Mouse (Mus musculus): Measurements from ENCODE around the gene Stat5b.

Stat5b gene

DNA sequence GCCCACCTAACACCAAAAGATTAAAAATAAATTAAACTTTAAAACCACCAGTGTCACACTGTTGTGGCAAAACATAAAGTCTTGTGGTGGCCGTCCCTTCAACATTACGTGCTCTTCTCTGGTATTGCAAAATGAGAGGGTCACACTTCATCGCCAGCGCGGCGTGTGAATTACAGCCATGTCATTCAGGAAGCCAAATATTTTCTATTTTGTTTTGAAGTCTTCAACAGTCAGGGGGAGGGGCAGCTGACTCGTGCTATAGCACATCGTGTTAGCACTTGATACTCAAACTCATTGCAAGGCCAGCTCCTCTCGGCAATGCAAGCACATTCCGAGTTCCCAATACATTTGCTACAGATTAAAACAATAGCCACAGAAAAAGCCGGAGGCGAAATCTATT, 9.7 kb downstream of the Stat5b start:
- no peak for DNase-seq (ENCODE audit: low read depth)

DNA sequence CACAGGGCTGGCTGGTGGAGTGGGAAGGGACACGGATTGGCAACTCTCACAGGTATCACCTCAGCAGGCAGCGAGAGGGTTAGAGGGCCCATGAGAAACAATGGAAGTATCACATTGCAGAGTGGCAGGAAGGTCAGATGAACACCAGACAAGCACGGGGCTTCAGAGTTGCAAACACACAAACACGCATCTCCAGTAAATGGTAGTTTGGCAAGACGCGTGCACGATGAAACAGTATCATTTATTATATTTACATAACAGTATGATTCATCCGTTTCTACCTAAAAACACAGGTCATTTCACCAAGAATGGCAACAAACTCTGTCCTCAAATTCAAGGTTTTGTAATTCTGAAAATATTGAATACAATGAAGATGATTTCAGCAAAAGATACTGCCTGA, 11.0 kb downstream of the Stat5b start:
- no peak for DNase-seq (ENCODE audit: low read depth)

DNA sequence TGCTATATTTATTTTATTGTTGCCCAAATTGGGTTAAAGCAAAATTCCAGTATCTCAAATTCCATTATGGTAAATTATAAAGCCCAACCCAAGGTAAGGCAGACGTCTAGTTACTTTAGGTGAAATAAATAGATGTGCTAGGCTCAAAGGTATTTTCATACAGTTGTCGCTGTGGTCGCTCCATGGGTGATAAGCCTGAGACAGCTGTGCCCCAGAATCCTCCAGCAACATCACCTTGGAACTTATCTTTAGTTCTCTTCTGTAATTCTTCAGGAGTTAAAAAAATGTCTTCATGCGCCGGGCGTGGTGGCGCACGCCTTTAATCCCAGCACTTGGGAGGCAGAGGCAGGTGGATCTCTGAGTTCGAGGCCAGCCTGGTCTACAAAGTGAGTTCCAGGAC, 11.6 kb downstream of the Stat5b start:
- no peak for DNase-seq (ENCODE audit: low read depth)

DNA sequence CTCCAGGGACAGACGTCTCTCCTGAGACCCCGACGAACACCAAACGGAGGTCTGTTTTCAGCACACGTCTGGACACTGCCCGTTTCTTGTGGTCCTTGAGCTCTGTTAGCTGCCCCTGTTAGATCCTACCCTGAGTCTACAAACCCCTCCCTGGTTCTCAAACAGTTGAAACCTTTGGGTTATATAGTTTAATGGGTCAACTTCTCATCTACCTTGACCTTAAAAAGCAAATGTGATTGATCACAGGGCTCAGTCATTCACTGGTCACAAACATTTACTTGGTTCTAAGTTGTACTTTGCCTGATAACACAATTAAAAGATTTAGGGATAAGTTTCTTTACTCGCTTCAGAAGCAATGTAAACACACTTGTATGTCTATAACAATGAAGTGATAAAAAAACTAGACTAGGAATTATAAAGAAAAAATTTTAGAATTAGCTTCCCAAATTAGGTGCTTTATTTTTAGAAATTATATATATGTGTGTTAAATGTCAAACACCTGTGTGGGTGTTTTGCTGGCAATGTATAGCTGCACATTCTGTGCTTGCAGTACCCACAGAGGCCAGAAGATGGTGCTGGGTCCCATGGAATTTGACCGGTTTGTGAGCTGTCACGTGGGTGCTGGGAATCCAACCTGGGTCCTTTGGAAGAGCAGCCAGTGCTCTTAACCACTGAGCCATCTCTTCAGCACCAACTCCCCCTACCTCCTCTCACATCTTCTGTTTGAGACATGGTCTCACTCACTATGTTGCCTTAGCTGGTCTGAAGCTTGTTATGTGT, 13.4 kb downstream of the Stat5b start:
- no peak for DNase-seq (ENCODE audit: low read depth)

DNA sequence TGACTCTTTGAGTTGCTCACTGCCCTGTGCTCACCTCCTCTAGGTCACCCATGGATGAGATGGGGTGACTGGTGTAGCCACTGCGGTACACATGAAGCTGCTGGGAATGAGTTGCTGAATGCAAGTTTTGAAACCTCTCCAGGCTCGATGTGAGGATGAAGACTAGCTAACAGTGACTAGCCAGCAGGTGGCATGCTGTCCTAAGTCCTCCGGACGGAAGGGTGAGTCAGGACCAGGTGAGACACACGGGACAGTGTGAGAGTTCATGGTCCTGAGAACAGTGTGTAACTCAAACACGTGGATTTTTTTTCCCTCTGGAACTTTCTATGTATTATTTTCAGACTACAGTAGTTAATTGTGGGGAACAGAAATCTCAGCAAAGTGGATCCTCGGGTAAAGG, 17.1 kb downstream of the Stat5b start:
- no peak for DNase-seq (ENCODE audit: low read depth)

DNA sequence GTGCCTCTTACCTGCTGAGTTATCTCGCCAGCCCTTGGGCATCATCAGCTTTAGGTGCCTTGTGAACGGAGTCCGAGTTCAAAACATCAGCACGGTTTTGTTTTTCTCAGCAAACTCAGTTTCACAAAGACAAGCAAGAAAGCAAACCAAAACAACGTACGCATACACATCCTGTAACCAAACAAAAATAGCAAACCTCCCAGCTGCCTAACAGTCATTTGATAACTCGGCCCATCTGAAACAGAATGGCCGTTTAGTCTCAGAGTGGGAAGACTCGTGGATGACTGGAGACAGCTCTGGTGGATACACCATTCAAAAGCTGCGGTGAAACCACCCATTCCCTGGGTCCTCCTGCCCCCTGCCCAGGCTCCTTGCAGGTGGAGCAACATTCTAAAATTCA, 19.1 kb downstream of the Stat5b start:
- DNase-seq (ENCODE audit: low read depth) = no peak

DNA sequence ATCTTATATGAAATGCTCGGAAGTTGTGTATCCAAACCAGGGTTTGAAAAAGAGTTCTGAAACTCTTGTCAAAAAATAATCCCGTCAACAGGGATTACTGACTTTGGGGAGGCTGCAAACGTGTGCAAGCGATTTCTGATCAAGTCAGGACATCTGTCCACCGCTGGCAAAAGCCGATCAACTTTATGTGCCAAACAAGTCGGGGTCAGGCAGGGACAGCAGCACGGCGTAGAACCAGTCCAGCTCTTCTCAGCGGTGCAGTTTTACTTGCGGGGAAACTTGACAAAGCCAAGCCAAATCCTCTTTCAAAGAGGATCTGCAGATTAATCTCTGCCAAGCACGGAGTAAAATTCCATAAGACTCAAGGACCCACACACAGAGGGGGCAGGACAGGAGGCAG, 20.8 kb downstream of the Stat5b start:
- DNase-seq (ENCODE audit: low read depth) = no peak

DNA sequence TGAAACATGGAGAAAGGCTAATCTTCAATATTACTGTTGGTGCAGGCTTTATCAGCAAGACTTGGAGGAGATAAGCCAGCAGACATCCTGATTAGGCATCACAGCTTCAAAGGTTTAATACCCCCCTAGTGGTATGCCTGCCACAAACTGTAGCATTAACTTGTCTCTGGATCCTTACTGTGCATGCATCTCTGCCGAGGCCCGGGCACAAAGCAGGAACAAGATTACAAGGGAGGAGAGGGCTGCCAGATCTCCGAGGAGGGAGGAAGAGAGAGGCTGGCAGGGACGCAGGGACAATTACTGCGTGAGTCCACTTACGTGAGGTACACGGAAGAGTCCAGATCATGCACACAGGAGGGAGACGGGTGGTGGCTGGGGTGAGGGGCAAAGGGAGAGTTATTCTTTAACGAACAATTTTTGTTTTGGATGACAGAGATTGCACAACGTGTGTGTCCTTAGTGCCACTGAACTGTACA, 21.8 kb downstream of the Stat5b start:
- no peak for DNase-seq (ENCODE audit: low read depth)

DNA sequence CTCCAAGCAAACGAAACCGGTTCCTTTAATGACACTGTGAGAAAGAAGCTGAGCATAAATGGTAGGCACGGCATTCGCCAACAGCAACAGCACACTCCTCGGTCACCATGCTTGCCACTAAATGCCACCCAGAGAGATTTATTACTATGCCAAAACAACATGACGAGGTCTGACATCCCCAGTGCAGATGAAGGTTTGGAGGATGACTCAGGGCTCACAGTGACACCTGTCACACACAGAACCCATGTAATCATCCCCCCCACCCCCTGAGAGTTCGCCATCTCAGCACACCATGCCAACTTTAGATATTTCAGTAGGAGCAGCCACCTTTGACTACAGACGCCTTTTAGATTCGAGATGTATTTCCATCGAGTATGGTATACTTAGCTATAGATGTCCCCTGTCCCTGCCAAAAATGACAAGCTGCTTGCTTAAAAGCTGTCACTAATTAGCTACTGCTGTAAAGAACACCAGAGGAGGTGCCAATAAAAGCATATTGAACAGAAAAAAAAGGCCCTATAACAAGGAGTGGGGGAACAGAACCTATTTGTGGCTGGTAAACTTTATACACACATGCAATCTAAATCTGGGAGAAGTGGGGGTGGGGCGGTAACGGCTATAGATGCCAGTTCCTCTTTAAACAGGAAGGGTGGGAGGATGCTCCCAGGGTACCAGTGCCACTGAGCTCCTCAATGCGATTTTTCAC, 24.2 kb downstream of the Stat5b start:
- no peak for DNase-seq (ENCODE audit: low read depth)

DNA sequence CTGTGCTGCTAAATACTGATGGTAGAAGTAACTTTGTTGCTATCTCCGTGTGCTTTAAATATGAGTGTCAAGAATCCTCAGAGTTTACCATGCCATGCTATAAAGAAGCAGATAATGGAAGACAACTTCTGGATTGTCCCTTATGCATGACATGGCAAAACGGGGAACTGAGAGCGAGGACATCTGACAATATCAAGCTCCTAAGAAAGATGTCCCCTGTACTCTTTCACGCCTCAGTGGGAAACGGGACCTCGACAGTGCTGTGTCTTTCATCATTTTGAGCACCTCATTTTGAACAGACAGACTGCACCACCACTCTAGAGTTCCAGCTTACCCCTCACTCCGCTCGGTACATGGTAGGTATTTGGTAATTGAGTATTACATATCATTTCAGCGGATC, 25.1 kb downstream of the Stat5b start:
- no peak for DNase-seq (ENCODE audit: low read depth)

DNA sequence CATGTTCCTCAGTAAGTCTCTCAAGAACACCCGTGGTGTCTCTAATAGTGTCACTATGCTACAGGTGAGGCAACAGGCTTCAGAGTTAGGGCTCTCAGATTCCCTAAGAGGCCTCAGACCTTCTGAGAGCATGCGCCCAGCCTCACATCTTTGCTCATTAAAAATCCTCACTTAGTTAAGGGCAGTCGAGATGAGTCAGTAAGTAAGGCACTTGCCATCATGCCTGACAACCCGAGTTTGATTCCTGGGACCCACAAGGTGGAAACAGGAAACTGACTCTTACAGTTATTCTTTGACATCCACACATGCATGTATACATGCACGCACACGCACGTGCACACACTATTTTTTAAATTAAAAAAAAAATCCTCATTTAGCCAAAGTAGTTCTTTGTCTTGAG, 26.0 kb downstream of the Stat5b start:
- DNase-seq (ENCODE audit: low read depth) = no peak

DNA sequence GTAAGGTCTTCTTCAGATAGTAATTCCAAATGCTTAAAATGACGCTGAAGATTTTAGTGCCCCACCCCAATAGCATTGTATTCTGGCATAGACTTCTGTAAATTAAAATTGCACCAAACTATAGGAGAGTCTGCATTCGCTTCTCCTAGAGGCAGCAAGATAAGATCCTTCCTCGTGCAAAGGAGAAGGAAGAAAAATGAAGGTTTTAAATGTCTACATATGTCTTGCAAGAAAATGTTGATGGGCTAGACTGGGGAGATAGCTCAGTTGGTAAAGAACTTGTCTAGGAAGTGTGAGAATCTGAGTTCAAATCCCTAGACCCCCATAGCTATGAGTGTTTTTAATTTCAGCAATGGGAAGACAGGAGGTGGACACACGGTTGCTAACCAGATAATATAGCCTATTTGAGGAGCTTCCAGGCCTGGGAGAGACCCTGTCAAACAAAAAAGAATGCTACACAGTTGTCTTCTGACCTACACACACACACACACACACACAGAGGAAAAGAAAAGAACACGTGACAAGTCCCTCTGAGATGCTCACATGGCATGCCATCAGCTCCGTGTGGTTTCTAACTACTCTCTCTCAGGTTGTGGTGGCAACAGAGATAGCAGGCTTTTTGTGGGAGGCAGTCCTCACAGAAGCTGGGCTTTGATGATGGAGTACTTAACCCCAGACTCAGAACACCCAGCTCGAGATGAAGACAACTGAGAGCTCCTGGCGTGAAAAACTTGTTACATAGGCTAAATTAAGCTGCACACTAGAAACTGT, 26.8 kb downstream of the Stat5b start:
- DNase-seq (ENCODE audit: low read depth) = no peak

DNA sequence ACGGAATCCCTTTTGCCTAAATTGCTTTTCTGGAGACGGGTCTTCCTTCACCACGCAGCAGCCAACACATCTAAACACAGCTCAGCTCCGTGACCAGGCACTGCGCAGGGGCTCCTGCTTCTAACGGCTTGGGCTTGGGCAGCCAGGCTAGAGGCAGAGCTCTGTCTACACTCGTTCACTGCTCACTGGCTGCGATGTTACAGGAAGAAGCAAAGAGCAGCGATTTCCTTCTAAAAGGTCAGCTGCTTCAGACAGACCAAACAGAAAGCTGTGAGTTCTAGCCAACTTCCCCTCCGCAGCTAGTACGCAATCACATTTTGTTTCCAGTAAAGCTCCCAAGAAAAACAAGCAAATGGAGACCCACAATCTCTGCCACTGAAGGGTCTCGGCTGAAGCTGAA, 28.2 kb downstream of the Stat5b start:
- DNase-seq (ENCODE audit: low read depth) = no peak

DNA sequence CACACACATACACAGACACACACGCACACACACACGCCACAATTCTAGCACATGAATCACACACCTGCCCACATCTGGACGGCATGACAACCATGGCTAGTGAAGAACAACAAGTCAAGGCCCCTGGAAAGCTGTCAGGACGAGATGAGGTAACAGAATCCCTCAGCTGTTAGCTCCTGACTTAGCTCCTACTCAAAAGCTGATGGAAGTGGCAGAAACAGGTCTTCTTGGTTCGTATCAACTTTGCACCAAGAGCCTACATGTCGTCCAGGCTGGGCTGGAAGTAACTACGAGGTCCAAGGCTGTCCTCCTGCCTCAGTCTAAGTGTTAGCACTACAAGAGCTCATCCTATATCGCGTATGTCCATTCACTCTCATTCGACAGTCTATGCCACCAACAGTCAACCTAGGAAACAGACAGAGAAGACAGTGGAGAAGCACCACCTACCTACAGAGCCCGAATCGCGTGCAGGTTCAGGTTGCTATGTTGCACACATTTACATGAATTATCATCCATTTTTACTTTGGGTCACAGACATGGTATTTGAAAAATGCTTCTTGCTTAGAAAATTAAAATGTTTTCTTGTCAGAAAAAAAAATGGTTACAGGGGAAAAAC, 28.8 kb downstream of the Stat5b start:
- DNase-seq (ENCODE audit: low read depth) = no peak

DNA sequence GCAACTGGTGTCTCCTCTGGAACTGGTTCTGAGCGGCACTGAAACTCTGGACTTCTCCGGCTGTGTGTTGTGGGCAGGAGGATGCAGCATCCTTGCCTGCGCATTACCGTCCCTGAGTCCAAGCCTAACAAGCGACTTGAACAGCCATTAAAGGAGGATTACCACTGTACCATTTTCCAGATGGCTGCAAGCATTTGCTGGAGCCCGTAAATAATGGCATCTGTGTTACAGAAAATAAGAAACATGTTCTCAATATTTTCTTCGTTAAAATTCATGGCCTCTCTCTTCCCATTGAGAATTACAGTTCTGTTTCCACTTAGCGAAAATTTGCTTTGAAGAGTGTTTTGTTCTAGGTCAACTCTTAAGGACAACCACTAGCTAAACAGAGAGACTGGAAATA, 30.5 kb downstream of the Stat5b start:
- no peak for DNase-seq (ENCODE audit: low read depth)

DNA sequence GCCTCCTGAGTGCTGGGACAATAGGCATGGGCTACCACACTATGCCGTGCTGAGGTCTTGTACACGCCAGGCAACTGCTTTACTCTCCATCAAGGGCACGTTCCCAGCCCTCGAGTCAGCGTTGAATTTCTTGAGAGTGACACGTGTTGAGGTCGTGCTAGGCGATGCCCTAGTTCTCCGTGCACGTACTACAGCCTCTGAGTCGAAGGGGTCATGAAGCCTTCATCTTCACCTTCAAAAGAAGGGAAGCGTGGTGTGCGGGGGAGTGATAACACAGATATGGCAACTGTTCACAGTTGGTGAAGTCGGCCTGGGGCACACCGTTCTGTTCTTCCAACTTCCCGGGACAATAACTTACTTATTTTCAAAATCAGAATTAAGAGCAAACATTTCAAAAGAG, 30.9 kb downstream of the Stat5b start:
- DNase-seq (ENCODE audit: low read depth) = no peak

DNA sequence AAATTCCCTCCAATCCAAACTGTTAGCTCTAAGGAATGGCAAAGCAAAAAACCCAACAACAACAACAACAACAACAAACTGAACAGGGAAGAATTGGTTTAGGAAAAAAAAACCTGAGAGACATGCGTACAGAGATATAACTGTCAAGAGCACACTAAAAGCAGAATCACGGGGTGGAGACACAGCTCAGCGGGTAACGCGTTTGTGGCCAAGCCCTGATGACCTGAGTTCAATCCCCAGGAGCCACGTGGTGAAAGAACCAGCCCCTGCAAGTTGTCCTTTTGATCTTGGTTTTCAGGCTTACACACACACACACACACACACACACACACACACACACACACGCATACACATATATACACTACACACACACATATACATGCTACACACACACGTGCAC, 31.5 kb downstream of the Stat5b start:
- DNase-seq (ENCODE audit: low read depth) = no peak

DNA sequence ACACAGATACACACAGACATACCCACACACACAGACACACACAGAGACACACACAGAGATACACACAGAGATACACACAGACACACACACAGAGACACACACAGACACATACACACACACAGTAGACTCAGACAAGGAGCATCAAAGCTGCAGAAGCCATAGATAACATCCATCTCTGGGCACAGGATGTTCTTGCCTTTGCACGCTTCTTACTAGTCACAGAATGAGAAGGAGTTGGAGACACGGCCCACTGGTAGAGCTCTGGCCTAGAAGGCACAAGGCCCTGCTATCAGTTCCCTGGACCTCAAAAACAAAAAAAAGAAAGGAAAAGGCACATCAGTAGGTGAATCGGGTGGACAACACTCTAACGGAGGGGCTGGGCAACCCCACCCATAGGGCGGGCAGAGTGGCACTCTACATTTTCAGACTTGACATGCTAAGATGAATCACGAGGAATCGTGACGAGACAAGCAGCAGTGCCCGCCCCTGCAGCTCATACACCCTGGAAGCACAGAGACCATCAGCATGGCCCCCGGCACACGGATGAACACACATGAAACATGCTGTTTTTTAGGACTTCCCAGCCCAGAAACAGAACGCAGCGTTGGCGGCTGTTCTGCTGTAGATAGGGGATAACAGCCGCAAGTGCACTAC, 32.0 kb downstream of the Stat5b start:
- no peak for DNase-seq (ENCODE audit: low read depth)

DNA sequence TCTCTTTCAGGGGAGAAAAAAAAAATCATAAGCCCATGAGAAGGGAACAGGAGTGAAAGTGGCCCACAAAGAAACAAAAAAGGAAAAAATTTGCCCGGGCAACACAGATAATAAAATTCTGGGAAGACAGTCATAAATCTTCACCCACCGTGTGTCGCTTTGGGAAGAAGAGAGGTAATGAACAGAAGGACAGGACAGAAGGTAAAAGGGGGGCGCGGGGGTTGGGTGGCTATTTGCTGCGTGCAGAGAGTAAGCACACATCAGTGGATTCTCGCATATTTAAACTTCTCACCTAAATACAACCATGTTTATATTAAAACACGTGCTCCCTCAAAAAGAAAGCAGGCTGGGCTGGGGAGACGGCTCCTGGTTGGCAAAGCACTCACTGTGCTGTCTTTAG, 33.2 kb downstream of the Stat5b start:
- no peak for DNase-seq (ENCODE audit: low read depth)

DNA sequence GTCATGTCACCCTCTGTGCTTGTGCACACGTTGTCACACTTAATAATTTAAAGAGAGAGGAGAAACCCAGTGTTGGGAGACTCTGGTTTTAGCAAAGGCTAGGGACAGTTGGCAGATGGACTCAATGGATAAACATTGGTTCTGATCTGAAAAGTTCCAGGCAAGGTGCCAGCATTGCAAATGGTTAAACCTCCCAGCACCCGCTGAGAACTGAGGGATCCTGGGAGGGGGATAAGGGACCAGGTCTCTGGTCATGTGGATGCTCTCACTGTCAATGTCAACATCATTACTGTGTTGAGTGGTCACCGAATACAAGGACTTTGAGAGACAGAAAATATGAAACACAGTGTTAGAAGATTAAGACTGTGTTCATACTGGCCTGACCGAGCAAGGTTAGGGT, 33.7 kb downstream of the Stat5b start:
- DNase-seq (ENCODE audit: low read depth) = no peak

DNA sequence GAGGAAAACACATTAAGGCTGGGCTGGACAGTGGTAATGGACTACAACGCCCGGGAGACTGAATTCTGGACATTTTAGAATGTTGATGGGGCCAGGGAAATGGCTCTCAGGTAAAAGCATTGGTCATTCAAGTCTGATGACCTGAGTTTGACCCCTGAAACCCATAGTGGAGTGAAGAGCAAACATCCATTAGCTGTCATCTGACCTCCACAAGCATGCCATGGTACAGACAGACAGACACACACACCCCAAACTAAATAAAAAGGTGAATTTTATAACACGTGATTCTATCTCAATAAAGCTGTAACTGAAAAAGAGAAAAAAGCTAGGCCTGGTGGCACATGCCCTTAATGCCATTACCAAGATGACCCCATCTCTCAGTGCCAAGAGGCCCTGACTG, 34.2 kb downstream of the Stat5b start:
- DNase-seq (ENCODE audit: low read depth) = no peak

DNA sequence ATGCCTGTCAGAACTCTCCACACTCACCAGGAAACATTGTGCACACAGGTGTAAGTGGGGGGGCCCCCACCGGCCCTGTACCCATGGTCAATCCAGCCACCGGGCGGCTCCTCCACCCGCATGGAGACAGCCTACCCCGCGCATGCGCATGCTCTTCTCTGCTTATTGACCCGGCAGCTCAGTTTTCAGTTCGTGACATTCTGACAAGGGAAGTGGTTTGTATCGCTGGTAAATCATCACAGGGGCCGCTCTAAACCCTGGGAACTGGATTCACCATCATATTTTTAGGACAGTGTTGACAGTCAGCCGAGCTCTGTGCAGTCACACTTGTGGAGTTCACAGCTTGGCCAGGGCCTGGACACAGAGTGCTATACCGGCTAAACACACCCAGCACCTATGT, 36.0 kb downstream of the Stat5b start:
- peak; percentile 82 for DNase-seq (ENCODE audit: low read depth)

Data from c-Kit-positive CD71-negative TER-119-negative erythroid progenitor cells, embryonic 14.5 days (primary cell).